Mouse (Mus musculus): ENCODE measurements around the gene Cyp21a1. TPM values are rescaled to one million over a fixed set of nuclear protein-coding genes. Genes with fewer than 3 reads are reported as not detected.

Cyp21a1 gene
- polyA plus RNA-seq, 1 experiment from 2014 or later: not detected

Small RNAs within 50 kb of the gene (microRNA-seq; reads per million reads assigned to microRNA genes)
- gene Gm27471: not detected
- 1.1 reads per million for gene Mir6970
- 1.1 reads per million for gene Mir6971

Other genes with a start within 250 kb of the Cyp21a1 start
- 5.8 and 7.8 TPM in 2 replicates for gene Notch4, start 240.3 kb downstream of the Cyp21a1 start, polyA plus RNA-seq (2015; fragmentation: Nextera tagmentation; extraction: Ambion mirVana)
- gene Gpsm3, start 214.8 kb downstream of the Cyp21a1 start, polyA plus RNA-seq (2015; fragmentation: Nextera tagmentation; extraction: Ambion mirVana): 5.5 and 13.1 TPM in 2 replicates
- gene Pbx2, start 213.3 kb downstream of the Cyp21a1 start, polyA plus RNA-seq (2015; fragmentation: Nextera tagmentation; extraction: Ambion mirVana): 4.8 and 5.5 TPM in 2 replicates
- 6.4 and 12.3 TPM in 2 replicates for gene Ager, start 206.7 kb downstream of the Cyp21a1 start, polyA plus RNA-seq (2015; fragmentation: Nextera tagmentation; extraction: Ambion mirVana)
- 99.7 and 111 TPM in 2 replicates for gene Rnf5, start 200.9 kb downstream of the Cyp21a1 start, polyA plus RNA-seq (2015; fragmentation: Nextera tagmentation; extraction: Ambion mirVana)
- 45.7 and 53.9 TPM in 2 replicates for gene Agpat1, start 200.3 kb downstream of the Cyp21a1 start, polyA plus RNA-seq (2015; fragmentation: Nextera tagmentation; extraction: Ambion mirVana)
- 1.3 and 2.2 TPM in 2 replicates for gene Egfl8, start 188.6 kb downstream of the Cyp21a1 start, polyA plus RNA-seq (2015; fragmentation: Nextera tagmentation; extraction: Ambion mirVana)
- 22.9 and 24.8 TPM in 2 replicates for gene Ppt2, start 176.1 kb downstream of the Cyp21a1 start, polyA plus RNA-seq (2015; fragmentation: Nextera tagmentation; extraction: Ambion mirVana)
- gene Prrt1, start 175.0 kb downstream of the Cyp21a1 start, polyA plus RNA-seq (2015; fragmentation: Nextera tagmentation; extraction: Ambion mirVana): 0.42 and 1.2 TPM in 2 replicates
- 10.7 and 12.9 TPM in 2 replicates for gene Fkbpl, start 159.8 kb downstream of the Cyp21a1 start, polyA plus RNA-seq (2015; fragmentation: Nextera tagmentation; extraction: Ambion mirVana)
- 39.6 and 54.5 TPM in 2 replicates for gene Atf6b, start 157.4 kb downstream of the Cyp21a1 start, polyA plus RNA-seq (2015; fragmentation: Nextera tagmentation; extraction: Ambion mirVana)
- gene Tnxb, start 134.0 kb downstream of the Cyp21a1 start, polyA plus RNA-seq (2015; fragmentation: Nextera tagmentation; extraction: Ambion mirVana): 2.3 and 3.2 TPM in 2 replicates
- 0.53 and 0.77 TPM in 2 replicates for gene C4b, start 60.7 kb downstream of the Cyp21a1 start, polyA plus RNA-seq (2015; fragmentation: Nextera tagmentation; extraction: Ambion mirVana)
- gene Stk19, start 32.4 kb upstream of the Cyp21a1 start, polyA plus RNA-seq (2015; fragmentation: Nextera tagmentation; extraction: Ambion mirVana): 19.4 and 23.4 TPM in 2 replicates
- 32.0 and 40.8 TPM in 2 replicates for gene Dxo, start 32.5 kb upstream of the Cyp21a1 start, polyA plus RNA-seq (2015; fragmentation: Nextera tagmentation; extraction: Ambion mirVana)
- 23.6 and 35.9 TPM in 2 replicates for gene Skiv2l, start 45.6 kb upstream of the Cyp21a1 start, polyA plus RNA-seq (2015; fragmentation: Nextera tagmentation; extraction: Ambion mirVana)
- 53.3 and 70.9 TPM in 2 replicates for gene Nelfe, start 45.8 kb upstream of the Cyp21a1 start, polyA plus RNA-seq (2015; fragmentation: Nextera tagmentation; extraction: Ambion mirVana)
- gene Cfb, start 58.0 kb upstream of the Cyp21a1 start, polyA plus RNA-seq (2015; fragmentation: Nextera tagmentation; extraction: Ambion mirVana): 1.8 and 4.3 TPM in 2 replicates
- 1.1 and 1.8 TPM in 2 replicates for gene Zbtb12, start 74.9 kb upstream of the Cyp21a1 start, polyA plus RNA-seq (2015; fragmentation: Nextera tagmentation; extraction: Ambion mirVana)
- not detected in 2 replicates for gene Gm20547, start 77.5 kb upstream of the Cyp21a1 start, polyA plus RNA-seq (2015; fragmentation: Nextera tagmentation; extraction: Ambion mirVana)
- gene C2, start 93.7 kb upstream of the Cyp21a1 start, polyA plus RNA-seq (2015; fragmentation: Nextera tagmentation; extraction: Ambion mirVana): 2.0 and 3.3 TPM in 2 replicates
- 31.7 and 48.8 TPM in 2 replicates for gene Ehmt2, start 93.9 kb upstream of the Cyp21a1 start, polyA plus RNA-seq (2015; fragmentation: Nextera tagmentation; extraction: Ambion mirVana)
- 0.08 TPM in 1 of 2 replicates, not detected in the other for gene Slc44a4, start 109.9 kb upstream of the Cyp21a1 start, polyA plus RNA-seq (2015; fragmentation: Nextera tagmentation; extraction: Ambion mirVana)
- gene Neu1, start 126.7 kb upstream of the Cyp21a1 start, polyA plus RNA-seq (2015; fragmentation: Nextera tagmentation; extraction: Ambion mirVana): 16.1 and 19.9 TPM in 2 replicates
- 0.16 and 0.30 TPM in 2 replicates for gene Hspa1b, start 154.7 kb upstream of the Cyp21a1 start, polyA plus RNA-seq (2015; fragmentation: Nextera tagmentation; extraction: Ambion mirVana)
- gene Gm20481, start 165.4 kb upstream of the Cyp21a1 start, polyA plus RNA-seq (2015; fragmentation: Nextera tagmentation; extraction: Ambion mirVana): not detected in 2 replicates
- 3.5 and 4.8 TPM in 2 replicates for gene Hspa1a, start 167.6 kb upstream of the Cyp21a1 start, polyA plus RNA-seq (2015; fragmentation: Nextera tagmentation; extraction: Ambion mirVana)
- gene Hspa1l, start 168.1 kb upstream of the Cyp21a1 start, polyA plus RNA-seq (2015; fragmentation: Nextera tagmentation; extraction: Ambion mirVana): 2.1 and 2.6 TPM in 2 replicates
- gene Lsm2, start 177.3 kb upstream of the Cyp21a1 start, polyA plus RNA-seq (2015; fragmentation: Nextera tagmentation; extraction: Ambion mirVana): 116 and 132 TPM in 2 replicates
- gene Vars, start 196.4 kb upstream of the Cyp21a1 start, polyA plus RNA-seq (2015; fragmentation: Nextera tagmentation; extraction: Ambion mirVana): 43.0 and 89.7 TPM in 2 replicates
- 0.24 and 0.31 TPM in 2 replicates for gene Vwa7, start 212.0 kb upstream of the Cyp21a1 start, polyA plus RNA-seq (2015; fragmentation: Nextera tagmentation; extraction: Ambion mirVana)
- 1.4 and 2.8 TPM in 2 replicates for gene Sapcd1, start 223.5 kb upstream of the Cyp21a1 start, polyA plus RNA-seq (2015; fragmentation: Nextera tagmentation; extraction: Ambion mirVana)
- gene Msh5, start 242.2 kb upstream of the Cyp21a1 start, polyA plus RNA-seq (2015; fragmentation: Nextera tagmentation; extraction: Ambion mirVana): 2.7 and 3.8 TPM in 2 replicates
- 307 and 332 TPM in 2 replicates for gene Clic1, start 245.4 kb upstream of the Cyp21a1 start, polyA plus RNA-seq (2015; fragmentation: Nextera tagmentation; extraction: Ambion mirVana)

Measured in heart, embryonic 15.5 days (tissue).